Mouse (Mus musculus): Measurements from ENCODE around the gene Elf2. TPM values are rescaled to one million over a fixed set of nuclear protein-coding genes. Genes with fewer than 3 reads are reported as not detected.

The Elf2 gene
- polyA plus RNA-seq, 1 experiment: 62.9 TPM

- peak; percentile 99 for DNase-seq (ENCODE audit: low read depth)
- TF ChIP-seq POLR2A (IDR thresholded peaks at IDR 0.05; ENCODE audit: borderline replicate concordance, extremely low read depth, insufficient read depth, insufficient read length, poor library complexity, severe bottlenecking): no peak
- no peak for TF ChIP-seq CTCF (IDR thresholded peaks at IDR 0.05; ENCODE audit: borderline replicate concordance, extremely low read depth, insufficient read depth, insufficient read length)
Measured at GRCm38 (mm10) chr3:51275956-51276398, 64.5 kb downstream of the Elf2 start.

DNA sequence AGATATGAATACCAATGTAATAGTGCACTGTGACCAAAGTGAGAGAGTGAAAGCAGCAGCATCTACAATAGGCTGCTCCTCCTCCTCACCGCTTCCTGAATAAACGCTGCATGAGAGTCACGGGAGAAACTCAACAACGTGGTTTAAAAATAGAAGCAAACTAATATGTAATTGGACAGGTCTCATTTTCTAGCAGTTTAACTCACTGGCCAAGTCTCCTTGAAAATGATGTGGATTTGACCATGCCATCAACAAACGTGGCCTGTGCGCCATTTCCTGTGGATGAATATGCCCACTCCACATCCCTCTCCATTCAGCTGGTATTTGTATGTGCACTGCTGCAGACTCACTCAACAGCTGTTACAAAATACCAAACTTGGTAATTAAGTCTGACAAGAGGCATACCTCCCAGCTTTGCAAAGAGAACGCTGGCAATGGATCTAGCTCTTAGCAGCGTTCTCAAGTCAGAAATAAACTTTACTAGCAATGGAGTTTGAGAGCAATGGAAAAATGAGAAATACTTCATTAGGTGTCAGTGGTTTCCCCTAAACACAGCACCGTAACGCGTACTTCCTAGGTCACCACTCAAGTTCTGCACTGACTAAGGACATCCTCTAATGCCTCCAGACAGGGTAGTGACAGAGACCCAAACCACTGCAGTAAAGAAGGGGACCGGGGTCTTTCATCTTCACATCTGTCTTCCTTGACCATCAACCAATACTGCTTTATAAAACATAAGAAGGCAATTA is 70.2 kb downstream of the Elf2 start:
- no peak for DNase-seq (ENCODE audit: low read depth)
- no peak for TF ChIP-seq CTCF (IDR thresholded peaks at IDR 0.05; ENCODE audit: borderline replicate concordance, extremely low read depth, insufficient read depth, insufficient read length)
- TF ChIP-seq POLR2A (IDR thresholded peaks at IDR 0.05; ENCODE audit: borderline replicate concordance, extremely low read depth, insufficient read depth, insufficient read length, poor library complexity, severe bottlenecking): no peak

GRCm38 (mm10) chr3:51268434-51268833 is 72.0 kb downstream of the Elf2 start:
- DNase-seq (ENCODE audit: low read depth): no peak
- TF ChIP-seq CTCF (IDR thresholded peaks at IDR 0.05; ENCODE audit: borderline replicate concordance, extremely low read depth, insufficient read depth, insufficient read length) (no peak), POLR2A (IDR thresholded peaks at IDR 0.05; ENCODE audit: borderline replicate concordance, extremely low read depth, insufficient read depth, insufficient read length, poor library complexity, severe bottlenecking) (no peak)

GRCm38 (mm10) chr3:51262942-51263341 is 77.5 kb downstream of the Elf2 start:
- DNase-seq (ENCODE audit: low read depth): no peak
- TF ChIP-seq POLR2A (IDR thresholded peaks at IDR 0.05; ENCODE audit: borderline replicate concordance, extremely low read depth, insufficient read depth, insufficient read length, poor library complexity, severe bottlenecking) (no peak), CTCF (IDR thresholded peaks at IDR 0.05; ENCODE audit: borderline replicate concordance, extremely low read depth, insufficient read depth, insufficient read length) (no peak)

GRCm38 (mm10) chr3:51258070-51258469 is 82.4 kb downstream of the Elf2 start:
- TF ChIP-seq CTCF (IDR thresholded peaks at IDR 0.05; ENCODE audit: borderline replicate concordance, extremely low read depth, insufficient read depth, insufficient read length): no peak
- TF ChIP-seq POLR2A (IDR thresholded peaks at IDR 0.05; ENCODE audit: borderline replicate concordance, extremely low read depth, insufficient read depth, insufficient read length, poor library complexity, severe bottlenecking): no peak
- DNase-seq (ENCODE audit: low read depth): no peak

- TF ChIP-seq POLR2A (IDR thresholded peaks at IDR 0.05; ENCODE audit: borderline replicate concordance, extremely low read depth, insufficient read depth, insufficient read length, poor library complexity, severe bottlenecking): no peak
- TF ChIP-seq CTCF (IDR thresholded peaks at IDR 0.05; ENCODE audit: borderline replicate concordance, extremely low read depth, insufficient read depth, insufficient read length): no peak
- no peak for DNase-seq (ENCODE audit: low read depth)
Measured at GRCm38 (mm10) chr3:51256450-51256849, 84.0 kb downstream of the Elf2 start.

GRCm38 (mm10) chr3:51254784-51255183 is 85.7 kb downstream of the Elf2 start:
- TF ChIP-seq POLR2A (IDR thresholded peaks at IDR 0.05; ENCODE audit: borderline replicate concordance, extremely low read depth, insufficient read depth, insufficient read length, poor library complexity, severe bottlenecking) (no peak), CTCF (IDR thresholded peaks at IDR 0.05; ENCODE audit: borderline replicate concordance, extremely low read depth, insufficient read depth, insufficient read length) (no peak)

DNA sequence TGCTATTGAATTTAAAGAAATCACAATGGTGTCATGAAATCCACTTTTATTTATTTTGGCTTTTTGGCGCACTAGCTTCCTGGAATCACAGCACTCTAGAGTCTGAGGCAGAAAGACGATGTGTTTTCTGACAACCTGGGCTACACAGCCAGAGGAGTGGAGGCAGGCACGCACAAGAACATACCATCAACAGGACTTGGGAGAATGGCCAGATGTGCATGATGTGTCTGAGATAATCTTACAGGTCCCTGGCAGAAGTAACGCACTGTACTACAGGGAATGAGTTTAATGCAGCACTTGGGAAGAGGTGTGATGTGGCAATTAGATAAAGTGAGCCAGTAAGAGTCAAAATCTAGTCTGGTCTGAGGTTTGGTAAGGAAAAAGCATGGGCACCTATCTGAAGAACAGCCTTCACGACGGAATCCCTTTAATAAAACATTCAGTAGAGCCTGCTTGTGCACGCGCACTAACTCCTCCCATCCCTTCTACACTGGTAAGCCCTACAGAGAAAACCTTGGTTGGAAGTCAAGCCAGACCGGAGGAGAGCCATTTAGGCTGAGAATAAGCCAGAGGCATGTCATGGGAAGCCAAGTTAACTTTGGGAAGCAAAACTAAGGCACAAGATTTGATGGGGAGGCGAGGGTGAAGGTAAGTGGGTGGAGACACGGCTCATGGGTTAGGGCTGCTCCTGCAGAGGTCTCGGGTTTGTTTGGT is 87.6 kb downstream of the Elf2 start:
- TF ChIP-seq POLR2A (IDR thresholded peaks at IDR 0.05; ENCODE audit: borderline replicate concordance, extremely low read depth, insufficient read depth, insufficient read length, poor library complexity, severe bottlenecking): no peak
- no peak for TF ChIP-seq CTCF (IDR thresholded peaks at IDR 0.05; ENCODE audit: borderline replicate concordance, extremely low read depth, insufficient read depth, insufficient read length)
- no peak for DNase-seq (ENCODE audit: low read depth)

More at GRCm38 (mm10) chr3:51254784-51255183, 85.7 kb downstream of the Elf2 start:
- no peak for DNase-seq (ENCODE audit: low read depth)

GRCm38 (mm10) chr3:51252223-51252622 is 88.2 kb downstream of the Elf2 start:
- DNase-seq (ENCODE audit: low read depth): no peak
- TF ChIP-seq CTCF (IDR thresholded peaks at IDR 0.05; ENCODE audit: borderline replicate concordance, extremely low read depth, insufficient read depth, insufficient read length) (no peak), POLR2A (IDR thresholded peaks at IDR 0.05; ENCODE audit: borderline replicate concordance, extremely low read depth, insufficient read depth, insufficient read length, poor library complexity, severe bottlenecking) (no peak)

DNA sequence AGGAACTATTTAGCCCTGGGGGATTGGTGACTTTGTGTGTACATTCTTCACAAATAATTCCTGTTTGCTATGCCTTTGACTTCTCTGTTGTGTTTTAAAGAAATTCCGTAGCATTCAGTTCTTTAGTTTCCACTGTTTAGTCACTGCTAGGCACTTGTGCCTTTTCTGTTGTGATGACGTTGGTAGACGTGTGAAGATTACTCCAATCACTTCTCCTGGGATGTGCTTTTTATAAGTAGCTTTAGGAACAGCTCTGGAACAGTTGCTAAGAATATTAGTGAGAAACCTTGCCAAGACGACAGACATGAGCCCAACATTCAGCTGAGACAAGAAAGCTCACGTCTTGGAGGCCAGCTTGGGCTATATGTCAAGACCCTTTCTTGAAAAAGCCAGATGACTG is 89.4 kb downstream of the Elf2 start:
- TF ChIP-seq POLR2A (IDR thresholded peaks at IDR 0.05; ENCODE audit: borderline replicate concordance, extremely low read depth, insufficient read depth, insufficient read length, poor library complexity, severe bottlenecking) (no peak), CTCF (IDR thresholded peaks at IDR 0.05; ENCODE audit: borderline replicate concordance, extremely low read depth, insufficient read depth, insufficient read length) (no peak)
- DNase-seq (ENCODE audit: low read depth): no peak

- no peak for DNase-seq (ENCODE audit: low read depth)
- TF ChIP-seq POLR2A (IDR thresholded peaks at IDR 0.05; ENCODE audit: borderline replicate concordance, extremely low read depth, insufficient read depth, insufficient read length, poor library complexity, severe bottlenecking): no peak
- TF ChIP-seq CTCF (IDR thresholded peaks at IDR 0.05; ENCODE audit: borderline replicate concordance, extremely low read depth, insufficient read depth, insufficient read length): no peak
Measured at GRCm38 (mm10) chr3:51249866-51250265, 90.6 kb downstream of the Elf2 start.
